Mouse (Mus musculus) hindbrain, postnatal 0 days (tissue): Measurements from ENCODE around the gene Fgfr2. TPM values are rescaled to one million over a fixed set of nuclear protein-coding genes. Genes with fewer than 3 reads are reported as not detected.
A peak's percentile ranks its signal among the peaks of the same experiment; 100 is the strongest.
"Not testable (repeated sequence)": the region's sequence is repeated elsewhere in the genome, so short reads cannot be mapped to it uniquely, and the experiment has no call there.

Experiments
- ATAC-seq: fragments of 200-750 bp; cut with Nextera tagmentation; 2 replicates; pipeline ENCODE4 v1.8.0; 2017; ENCODE audit warnings: mild to moderate bottlenecking, moderate TSS enrichment, moderate library complexity
- DNase-seq: peaks from one replicate; pipeline ENCODE4 v3.0.0-alpha.2; 2015; ENCODE audit warnings: low spot score
- H3K27ac ChIP-seq: fragments of 300-500 bp; sonication (generic); 2 replicates; pipeline ENCODE4 v1.5.1; 2014; ENCODE audit warnings: mild to moderate bottlenecking
- H3K27me3 ChIP-seq: fragments of 300-500 bp; sonication (generic); 2 replicates; pipeline ENCODE4 v1.6.1; 2014; ENCODE audit warnings: low read length, mixed read lengths; ENCODE audit not compliant: insufficient read depth
- H3K36me3 ChIP-seq: fragments of 300-500 bp; sonication (generic); 2 replicates; pipeline ENCODE4 v1.6.1; 2014; ENCODE audit warnings: low read length, mixed read lengths; ENCODE audit not compliant: insufficient read depth
- H3K4me1 ChIP-seq: fragments of 300-500 bp; sonication (generic); 2 replicates; pipeline ENCODE4 v1.6.1; 2014; ENCODE audit warnings: antibody characterized with exemption, low read length, mixed read lengths; ENCODE audit not compliant: insufficient read depth
- H3K4me2 ChIP-seq: fragments of 300-500 bp; sonication (generic); 2 replicates; pipeline ENCODE4 v1.6.1; 2014; ENCODE audit warnings: low read depth, mild to moderate bottlenecking, low read length, moderate library complexity, mixed read lengths
- H3K4me3 ChIP-seq: fragments of 300-500 bp; sonication (generic); 2 replicates; pipeline ENCODE4 v1.5.1; 2014; ENCODE audit warnings: low read length
- H3K9ac ChIP-seq: fragments of 300-500 bp; sonication (generic); replicated peaks from 2 replicates; pipeline ENCODE4 v1.6.1; 2014; ENCODE audit warnings: mild to moderate bottlenecking, low read length, moderate library complexity, mixed read lengths
- H3K9me3 ChIP-seq: fragments of 300-500 bp; sonication (generic); 2 replicates; pipeline ENCODE4 v1.6.1; 2016; ENCODE audit warnings: low read length, mixed read lengths
- CTCF ChIP-seq: IDR thresholded peaks from 2 replicates; pipeline ENCODE4 v1.5.1; 2016; ENCODE audit warnings: antibody characterized with exemption, control low read depth, low read depth
- WGBS: fragments of 180-500 bp; shearing (Covaris S2); extraction: QIAGEN DNeasy Blood & Tissue Kit; methylation state at CpG from one replicate; pipeline ENCODE4 v1.1.7; 2014; 5-methylcytosine and 5-hydroxymethylcytosine counted together
- polyA plus RNA-seq: library from polyadenylated mRNA; unstranded; fragments of >200 nt; fragmentation: Nextera tagmentation; extraction: Ambion mirVana; gene quantifications from 2 replicates; pipeline ENCODE4 v1.2.1, GENCODE M21; 2015
- total RNA-seq: library from RNA; depleted of rRNA; stranded (reverse); fragments of >200 nt; gene quantifications from 2 replicates; pipeline ENCODE4 v1.2.3, GENCODE M21; 2014

Fgfr2 gene
- total and polyA plus RNA-seq, 2 experiments from 2014 or later, result 17.3 to 49.0 TPM

GRCm38 (mm10) chr7:131075956-131076355, 2047.2 kb downstream of the Fgfr2 start:
- TF ChIP-seq CTCF, result peak; percentile 72
- DNase-seq (peak; percentile 47), ATAC-seq (no peak)
- Histone ChIP-seq H3K4me3 (no peak overlapping the region), H3K4me2 (no peak overlapping the region), H3K27me3 (no peaks in the 10 kb centered on the region), H3K9ac (no peak overlapping the region), H3K9me3 (no peaks in the 10 kb centered on the region), H3K27ac (no peak overlapping the region), H3K36me3 (no peaks in the 10 kb centered on the region), H3K4me1 (no peaks in the 10 kb centered on the region)
- 0% methylated on average over 1 of the region's 1 CpGs for WGBS

GRCm38 (mm10) chr7:131074098-131074497, 2049.1 kb downstream of the Fgfr2 start:
- H3K36me3 ChIP-seq, H3K9ac ChIP-seq, H3K27me3 ChIP-seq, DNase-seq, H3K9me3 ChIP-seq, H3K27ac ChIP-seq, ATAC-seq, H3K4me2 ChIP-seq, H3K4me1 ChIP-seq, H3K4me3 ChIP-seq: not testable (repeated sequence)
- WGBS, result 68% methylated on average over 6 of the region's 6 CpGs

- not testable (repeated sequence) for ATAC-seq, H3K9ac ChIP-seq
- WGBS, result 92% methylated on average over 3 of the region's 3 CpGs
Observed at GRCm38 (mm10) chr7:131073476-131073875, 2049.7 kb downstream of the Fgfr2 start.

GRCm38 (mm10) chr7:131068191-131068590, 2055.0 kb downstream of the Fgfr2 start:
- H3K27me3 ChIP-seq, H3K9me3 ChIP-seq, H3K4me1 ChIP-seq, H3K36me3 ChIP-seq, H3K27ac ChIP-seq, H3K4me2 ChIP-seq, H3K4me3 ChIP-seq, H3K9ac ChIP-seq, ATAC-seq: not testable (repeated sequence)
- TF ChIP-seq CTCF, result peak; percentile 60
- WGBS, result 0% methylated on average over 1 of the region's 1 CpGs
- DNase-seq, result peak; percentile 12

More at GRCm38 (mm10) chr7:131073476-131073875, 2049.7 kb downstream of the Fgfr2 start:
- DNase-seq, H3K27me3 ChIP-seq, H3K9me3 ChIP-seq, H3K27ac ChIP-seq, H3K4me3 ChIP-seq, H3K36me3 ChIP-seq, H3K4me1 ChIP-seq, H3K4me2 ChIP-seq: not testable (repeated sequence)

- H3K4me3 ChIP-seq, result no peak overlapping the region
- ATAC-seq (no peak), DNase-seq (no peak)
- no peaks in the 10 kb centered on the region for H3K9me3 ChIP-seq
- H3K4me2 ChIP-seq, result no peak overlapping the region
- 0 out of 2 replicates have a peak, but pooled peaks have one; percentile 26 for TF ChIP-seq CTCF
- H3K4me1 ChIP-seq, result no peaks in the 10 kb centered on the region
- no peaks in the 10 kb centered on the region for H3K36me3 ChIP-seq
- H3K9ac ChIP-seq, result no peak overlapping the region
- no peaks in the 10 kb centered on the region for H3K27me3 ChIP-seq
- WGBS, result 87% methylated on average over 2 of the region's 2 CpGs
- H3K27ac ChIP-seq, result no peak overlapping the region
Observed at GRCm38 (mm10) chr7:131062541-131062940, 2060.6 kb downstream of the Fgfr2 start.

GRCm38 (mm10) chr7:131059808-131060207, 2063.3 kb downstream of the Fgfr2 start:
- DNase-seq, result peak; percentile 33
- not testable (repeated sequence) for H3K4me1 ChIP-seq, H3K9ac ChIP-seq, H3K4me3 ChIP-seq, H3K27me3 ChIP-seq, H3K27ac ChIP-seq, H3K4me2 ChIP-seq, H3K36me3 ChIP-seq, ATAC-seq, H3K9me3 ChIP-seq
- peak; percentile 65 for TF ChIP-seq CTCF
- WGBS, result 76% methylated on average over 2 of the region's 2 CpGs

GRCm38 (mm10) chr7:131057918-131058317, 2065.2 kb downstream of the Fgfr2 start:
- not testable (repeated sequence) for H3K9me3 ChIP-seq, H3K4me3 ChIP-seq, H3K4me1 ChIP-seq, ATAC-seq, H3K27ac ChIP-seq, H3K9ac ChIP-seq, H3K27me3 ChIP-seq, H3K4me2 ChIP-seq, H3K36me3 ChIP-seq, DNase-seq
- 85% methylated on average over 9 of the region's 9 CpGs for WGBS
